Comparison of ENCODE assay signal across 12 mouse cellular contexts in the genomic region with DNA sequence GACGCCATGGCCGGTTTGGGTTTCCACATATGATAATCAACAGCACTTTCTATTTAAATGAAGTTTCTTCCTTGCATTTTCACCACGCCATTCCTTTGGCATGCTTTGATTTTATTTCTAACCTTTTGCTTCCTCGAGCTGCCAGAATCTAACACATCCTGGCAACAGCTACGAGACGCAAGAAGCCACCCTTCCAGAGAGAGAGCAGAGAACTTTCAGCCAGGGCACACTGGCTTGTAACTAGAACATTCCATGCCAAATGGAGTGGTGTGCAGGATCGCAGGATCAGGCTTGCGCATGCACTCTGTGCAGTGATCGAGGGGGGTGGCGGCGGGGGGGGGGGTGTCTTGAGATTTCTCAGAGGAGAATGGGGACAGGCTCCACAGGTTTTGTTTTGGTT. TPM values are rescaled to one million over a fixed set of nuclear protein-coding genes. Genes with fewer than 3 reads are reported as not detected.
DNase-seq lines count a peak whose midpoint lies in the region; ATAC-seq and TF ChIP-seq lines count a peak whose summit lies in the region.
"Had no signal": no experiment of that assay in that cellular context is flagged by ENCODE, and none has a peak within 500 bp of the region (broad histone marks: within the 10 kb centered on the region; RNA-seq: fewer than 3 reads in every experiment).

No protein-coding gene starts in this region.

- no peaks in the 10 kb centered on the region for H3K27me3 ChIP-seq in midbrain, embryonic 16.5 days (ENCODE audit: control insufficient read depth, insufficient read depth, low read depth, low read length)
- no peaks in the 10 kb centered on the region for H3K27me3 ChIP-seq in midbrain, embryonic 14.5 days (ENCODE audit: control insufficient read depth, insufficient read depth, low read length)
- H3K27me3 ChIP-seq in midbrain, postnatal 0 days (ENCODE audit: insufficient read depth, low read length), result no peaks in the 10 kb centered on the region
- H3K27me3 ChIP-seq: forebrain, embryonic 13.5 days; limb, embryonic 12.5 days had no signal

- H3K9me3 ChIP-seq in midbrain, embryonic 16.5 days (replicated peaks; ENCODE audit: control insufficient read depth, low read length, poor library complexity, severe bottlenecking), result no peaks in the 10 kb centered on the region
- no peaks in the 10 kb centered on the region for H3K9me3 ChIP-seq in midbrain, embryonic 14.5 days (ENCODE audit: control insufficient read depth, low read length)
- H3K9me3 ChIP-seq in midbrain, postnatal 0 days (ENCODE audit: low read length), result no peaks in the 10 kb centered on the region
- H3K9me3 ChIP-seq: forebrain, embryonic 13.5 days; limb, embryonic 12.5 days had no signal

- ATAC-seq in midbrain, embryonic 16.5 days, result no peak
- no peak for ATAC-seq in midbrain, embryonic 14.5 days (ENCODE audit: low FRiP score, low TSS enrichment)
- ATAC-seq in midbrain, postnatal 0 days (ENCODE audit: low FRiP score), result no peak
- ATAC-seq: forebrain, embryonic 13.5 days; intestine, postnatal 0 days had no signal

- TF ChIP-seq CTCF in gastrocnemius, adult 2 months (IDR thresholded peaks at IDR 0.05), result no peak
- no peak for TF ChIP-seq CTCF in midbrain, postnatal 0 days (IDR thresholded peaks at IDR 0.05)

- H3K9ac ChIP-seq in midbrain, embryonic 16.5 days (ENCODE audit: low read depth, low read length), result no peak overlapping the region
- H3K9ac ChIP-seq in midbrain, embryonic 14.5 days (replicated peaks; ENCODE audit: low read length), result no peak overlapping the region
- no peak overlapping the region for H3K9ac ChIP-seq in midbrain, postnatal 0 days (replicated peaks; ENCODE audit: low read length, poor library complexity, severe bottlenecking)
- H3K9ac ChIP-seq: forebrain, embryonic 13.5 days; limb, embryonic 12.5 days had no signal

- WGBS in midbrain, embryonic 16.5 days, result 78% methylated on average over 11 of the region's 11 CpGs
- WGBS in midbrain, embryonic 14.5 days, result 79% methylated on average over 11 of the region's 11 CpGs
- 77% methylated on average over 11 of the region's 11 CpGs for WGBS in midbrain, postnatal 0 days

- H3K4me1 ChIP-seq in midbrain, embryonic 16.5 days (ENCODE audit: control insufficient read depth, insufficient read depth, low read length), result peaks cover 25% of the 10 kb centered on the region
- H3K4me1 ChIP-seq in midbrain, embryonic 14.5 days (ENCODE audit: control insufficient read depth, insufficient read depth, low read length), result peaks cover 20% of the 10 kb centered on the region
- H3K4me1 ChIP-seq in midbrain, postnatal 0 days (ENCODE audit: insufficient read depth, low read length), result peaks cover 10% of the 10 kb centered on the region

- H3K36me3 ChIP-seq in midbrain, embryonic 16.5 days (ENCODE audit: control insufficient read depth, insufficient read depth, low read length), result no peaks in the 10 kb centered on the region
- no peaks in the 10 kb centered on the region for H3K36me3 ChIP-seq in midbrain, embryonic 14.5 days (ENCODE audit: control insufficient read depth, insufficient read depth, low read length)
- no peaks in the 10 kb centered on the region for H3K36me3 ChIP-seq in midbrain, postnatal 0 days (ENCODE audit: insufficient read depth, low read length)
- H3K36me3 ChIP-seq: limb, embryonic 12.5 days had no signal

- DNase-seq in gastrocnemius, adult 2 months, result peak; percentile 74
- DNase-seq in gastrocnemius, postnatal 4 days (ENCODE audit: low spot score in 2 of 2), result no peak
- DNase-seq in midbrain, embryonic 14.5 days, result no peak
- DNase-seq in kidney, postnatal 25 days, result peak; percentile 37 to 84
- peak; percentile 31 for DNase-seq in midbrain, postnatal 0 days (ENCODE audit: low spot score)
- no peak for DNase-seq in spleen, adult 12 weeks (ENCODE audit: low spot score)
- DNase-seq in retina, postnatal 1 day, result no peak
- DNase-seq: cerebellum, adult 8-10 months had no signal

- peak overlapping the region; percentile 90 for H3K27ac ChIP-seq in gastrocnemius, adult 2 months
- H3K27ac ChIP-seq in midbrain, embryonic 16.5 days (ENCODE audit: low read length), result peak overlapping the region; percentile 15; the same call in 1 of the 2 replicates
- H3K27ac ChIP-seq in midbrain, embryonic 14.5 days (replicated peaks; ENCODE audit: low read depth, low read length), result no peak overlapping the region
- no peak overlapping the region for H3K27ac ChIP-seq in midbrain, postnatal 0 days (ENCODE audit: low read depth, low read length)
- H3K27ac ChIP-seq: forebrain, embryonic 13.5 days; limb, embryonic 12.5 days had no signal

- H3K4me2 ChIP-seq in midbrain, embryonic 16.5 days (ENCODE audit: low read length), result no peak overlapping the region
- H3K4me2 ChIP-seq in midbrain, embryonic 14.5 days (ENCODE audit: low read length), result no peak overlapping the region
- H3K4me2 ChIP-seq in midbrain, postnatal 0 days (ENCODE audit: low read depth, low read length, poor library complexity, severe bottlenecking), result no peak overlapping the region
- H3K4me2 ChIP-seq: forebrain, embryonic 13.5 days; limb, embryonic 12.5 days had no signal

- intact Hi-C loops in gastrocnemius, adult 2 months (cut with DNase I), result no loop called here

- peak overlapping the region; percentile 31 for H3K4me3 ChIP-seq in gastrocnemius, adult 2 months
- no peak overlapping the region for H3K4me3 ChIP-seq in midbrain, embryonic 16.5 days (ENCODE audit: low read depth, low read length)
- H3K4me3 ChIP-seq in midbrain, embryonic 14.5 days (replicated peaks; ENCODE audit: low read depth, low read length), result no peak overlapping the region
- H3K4me3 ChIP-seq in midbrain, postnatal 0 days (ENCODE audit: low read depth, low read length), result no peak overlapping the region
- H3K4me3 ChIP-seq: forebrain, embryonic 13.5 days; limb, embryonic 12.5 days had no signal

RNA-seq across cellular contexts. Expression of a gene that starts 23.5 kb away (rescaled TPM):
- total RNA-seq in gastrocnemius, adult 2 months (2021), result 10 to 100 TPM; 27.2 to 30.6 TPM
- total RNA-seq in gastrocnemius, postnatal 4 days (2021), result 10 to 100 TPM; 61.0 to 86.0 TPM
- 190 and 211 TPM in 2 replicates for polyA plus RNA-seq in midbrain, embryonic 16.5 days (2015; fragmentation: Nextera tagmentation; extraction: Ambion mirVana)
- polyA plus RNA-seq in midbrain, embryonic 14.5 days (2014; fragmentation: Nextera tagmentation; extraction: Ambion mirVana), result 247 and 266 TPM in 2 replicates
- total RNA-seq in midbrain, postnatal 0 days (2014; rRNA removed), result 66.6 and 92.7 TPM in 2 replicates
- 134 and 155 TPM in 2 replicates for polyA plus RNA-seq in midbrain, postnatal 0 days (2015; fragmentation: Nextera tagmentation; extraction: Ambion mirVana)

RNA-seq across cellular contexts. Expression of a gene that starts 41.6 kb away (rescaled TPM):
- total RNA-seq in gastrocnemius, adult 2 months (2021), result 10 to 100 TPM; 36.7 to 44.8 TPM
- 10 to 100 TPM; 76.6 to 91.3 TPM for total RNA-seq in gastrocnemius, postnatal 4 days (2021)
- 94.2 and 97.5 TPM in 2 replicates for polyA plus RNA-seq in midbrain, embryonic 16.5 days (2015; fragmentation: Nextera tagmentation; extraction: Ambion mirVana)
- polyA plus RNA-seq in midbrain, embryonic 14.5 days (2014; fragmentation: Nextera tagmentation; extraction: Ambion mirVana), result 90.8 and 122 TPM in 2 replicates
- 52.6 and 64.4 TPM in 2 replicates for total RNA-seq in midbrain, postnatal 0 days (2014; rRNA removed)
- polyA plus RNA-seq in midbrain, postnatal 0 days (2015; fragmentation: Nextera tagmentation; extraction: Ambion mirVana), result 67.6 and 72.6 TPM in 2 replicates

Comparison
In these comparisons a context has a peak if more than half of its experiments do, and no peak if none do; other contexts are left out.
1. DNase-seq: peak in gastrocnemius, adult 2 months (single experiment), kidney, postnatal 25 days (2 of 2) and midbrain, postnatal 0 days (single experiment); none in gastrocnemius, postnatal 4 days (0 of 2), midbrain, embryonic 14.5 days (single experiment), spleen, adult 12 weeks (single experiment) and retina, postnatal 1 day (single experiment).
2. H3K27ac ChIP-seq: peak in gastrocnemius, adult 2 months (single experiment) and midbrain, embryonic 16.5 days (single experiment); none in midbrain, embryonic 14.5 days (single experiment) and midbrain, postnatal 0 days (single experiment).